Mouse (Mus musculus): ENCODE data around the gene Ackr2. TPM values are rescaled to one million over a fixed set of nuclear protein-coding genes. Genes with fewer than 3 reads are reported as not detected.

Gene Ackr2
- total and polyA plus RNA-seq, 3 experiments, result not detected

DNA sequence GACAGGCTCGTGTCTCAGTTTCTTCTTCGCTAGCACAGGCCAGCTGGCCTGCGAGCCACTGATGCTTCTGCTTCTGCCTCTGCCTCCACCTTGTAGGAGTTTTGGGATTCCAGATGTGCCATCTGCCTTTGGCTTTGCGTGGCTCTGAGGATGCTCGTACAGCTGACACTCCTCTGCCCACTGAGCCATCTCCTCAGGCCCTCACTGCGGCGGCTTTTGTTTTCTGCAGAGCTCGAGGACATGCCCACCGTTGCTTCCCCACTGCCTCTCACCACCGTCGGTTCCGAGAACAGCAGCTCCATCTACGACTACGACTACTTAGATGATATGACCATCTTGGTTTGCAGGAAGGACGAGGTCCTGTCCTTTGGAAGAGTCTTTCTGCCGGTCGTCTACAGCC lies 10.2 kb downstream of the Ackr2 start:
- Histone ChIP-seq H3K4me3 (ENCODE audit: control insufficient read depth in 1 of 2, insufficient read depth in 1 of 2, low read depth in 2 of 2, low read length in 2 of 2) (no peak overlapping the region), H3K36me3 (ENCODE audit: control insufficient read depth in 1 of 2, insufficient read depth in 2 of 2, low read length in 2 of 2) (no peaks in the 10 kb centered on the region), H3K9me3 (replicated peaks; ENCODE audit: insufficient read depth, low read length) (no peaks in the 10 kb centered on the region), H3K9ac (ENCODE audit: control insufficient read depth, low read depth, low read length, poor library complexity, severe bottlenecking) (no peak overlapping the region), H3K27ac (ENCODE audit: control insufficient read depth, low read depth, low read length) (no peak overlapping the region), H3K27me3 (ENCODE audit: control insufficient read depth in 1 of 2, insufficient read depth in 2 of 2, low read length in 2 of 2) (peaks cover 0 to 2% of the 10 kb centered on the region in 2 experiments; a peak in 2 of 4 replicates), H3K79me2 (ENCODE audit: control insufficient read depth, insufficient read depth, low read length, poor library complexity) (no peaks in the 10 kb centered on the region; the same call in 1 of the 2 replicates), H3K4me1 (ENCODE audit: control insufficient read depth in 1 of 2, insufficient read depth in 2 of 2, low read length in 2 of 2) (no peaks in the 10 kb centered on the region)
- no peak for DNase-seq (ENCODE audit: low read depth, low spot score)
- TF ChIP-seq CTCF (IDR thresholded peaks at IDR 0.05 in 2 of 3, conservative IDR thresholded peaks at IDR 0.05 in 1 of 3; ENCODE audit: control insufficient read depth in 1 of 3, insufficient read depth in 1 of 3, low read depth in 2 of 3, low read length in 3 of 3, poor library complexity in 1 of 3, severe bottlenecking in 1 of 3) (no peak), USF2 (IDR thresholded peaks at IDR 0.05; ENCODE audit: borderline replicate concordance in 1 of 2, insufficient read depth in 1 of 2, low read depth in 1 of 2, low read length in 2 of 2) (no peak), MXI1 (IDR thresholded peaks at IDR 0.05; ENCODE audit: low read depth, low read length) (no peak), ETS1 (IDR thresholded peaks at IDR 0.05; ENCODE audit: low read depth, low read length) (no peak)

DNA sequence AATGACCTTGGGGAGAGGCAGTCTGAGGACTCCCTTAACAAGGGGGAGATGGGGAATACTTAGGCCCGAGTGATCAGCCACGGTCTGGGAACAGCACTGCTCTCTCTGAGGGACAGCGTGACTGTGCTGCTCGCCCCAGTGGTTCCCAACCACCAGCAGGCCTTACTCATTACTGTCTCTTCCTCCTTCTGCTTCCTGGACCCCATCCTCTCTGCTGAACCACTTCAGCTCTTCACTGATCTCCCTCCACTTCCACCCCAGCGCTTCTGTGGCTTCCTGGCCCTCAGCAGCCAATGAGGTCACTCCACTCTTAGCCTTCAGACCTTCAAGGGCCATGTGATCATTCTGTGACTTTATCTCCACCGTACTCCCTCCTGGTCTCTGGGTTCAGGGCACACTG lies 11.5 kb downstream of the Ackr2 start:
- Histone ChIP-seq H3K79me2 (ENCODE audit: control insufficient read depth, insufficient read depth, low read length, poor library complexity) (no peaks in the 10 kb centered on the region), H3K27me3 (ENCODE audit: control insufficient read depth in 1 of 2, insufficient read depth in 2 of 2, low read length in 2 of 2) (no peaks in the 10 kb centered on the region; a peak in 1 of 4 replicates), H3K9me3 (replicated peaks; ENCODE audit: insufficient read depth, low read length) (no peaks in the 10 kb centered on the region), H3K27ac (ENCODE audit: control insufficient read depth, low read depth, low read length) (no peak overlapping the region), H3K4me3 (ENCODE audit: control insufficient read depth in 1 of 2, insufficient read depth in 1 of 2, low read depth in 2 of 2, low read length in 2 of 2) (no peak overlapping the region), H3K9ac (ENCODE audit: control insufficient read depth, low read depth, low read length, poor library complexity, severe bottlenecking) (no peak overlapping the region), H3K4me1 (ENCODE audit: control insufficient read depth in 1 of 2, insufficient read depth in 2 of 2, low read length in 2 of 2) (no peaks in the 10 kb centered on the region), H3K36me3 (ENCODE audit: control insufficient read depth in 1 of 2, insufficient read depth in 2 of 2, low read length in 2 of 2) (no peaks in the 10 kb centered on the region)
- no peak for DNase-seq (ENCODE audit: low read depth, low spot score)
- TF ChIP-seq USF2 (IDR thresholded peaks at IDR 0.05; ENCODE audit: borderline replicate concordance in 1 of 2, insufficient read depth in 1 of 2, low read depth in 1 of 2, low read length in 2 of 2), result no peak
- no peak for TF ChIP-seq BHLHE40 (IDR thresholded peaks at IDR 0.05; ENCODE audit: borderline replicate concordance, low read depth, low read length)

DNA sequence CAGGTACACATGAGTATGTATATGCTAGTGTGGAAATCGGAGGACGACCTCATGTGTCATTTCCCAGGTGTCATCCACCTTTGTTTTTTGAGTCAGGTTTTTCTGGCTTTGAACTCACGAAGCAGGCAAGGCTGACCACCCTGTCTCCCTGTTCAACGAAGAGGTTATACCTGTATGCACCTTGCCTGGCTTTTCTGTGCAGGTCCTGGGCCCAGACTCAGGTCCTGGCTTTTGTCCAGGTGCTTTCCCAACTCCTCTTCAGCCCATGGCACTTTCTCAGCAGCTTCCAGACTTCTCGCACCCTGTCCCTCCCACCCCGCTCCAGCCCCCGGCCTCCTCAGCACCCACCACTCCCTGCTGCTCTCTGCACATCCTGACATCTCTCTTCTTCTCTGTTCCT lies 13.0 kb downstream of the Ackr2 start:
- no peaks in the 10 kb centered on the region for H3K79me2 ChIP-seq (ENCODE audit: control insufficient read depth, insufficient read depth, low read length, poor library complexity)
- no peaks in the 10 kb centered on the region for H3K36me3 ChIP-seq (ENCODE audit: control insufficient read depth in 1 of 2, insufficient read depth in 2 of 2, low read length in 2 of 2)
- DNase-seq (ENCODE audit: low read depth, low spot score), result no peak
- no peak overlapping the region for H3K27ac ChIP-seq (ENCODE audit: control insufficient read depth, low read depth, low read length)
- H3K9me3 ChIP-seq (replicated peaks; ENCODE audit: insufficient read depth, low read length), result no peaks in the 10 kb centered on the region
- H3K9ac ChIP-seq (ENCODE audit: control insufficient read depth, low read depth, low read length, poor library complexity, severe bottlenecking), result no peak overlapping the region
- TF ChIP-seq MYC (IDR thresholded peaks at IDR 0.05; ENCODE audit: low read depth, low read length), result no peak
- no peak for TF ChIP-seq POLR2AphosphoS5 (IDR thresholded peaks at IDR 0.05; ENCODE audit: borderline replicate concordance, low read depth, low read length)
- no peak for TF ChIP-seq ZKSCAN1 (IDR thresholded peaks at IDR 0.05; ENCODE audit: low read depth, low read length)
- TF ChIP-seq HCFC1 (IDR thresholded peaks at IDR 0.05; ENCODE audit: low read depth, low read length), result no peak
- TF ChIP-seq UBTF (IDR thresholded peaks at IDR 0.05; ENCODE audit: borderline replicate concordance, insufficient read depth, low read depth, low read length), result no peak
- no peak for TF ChIP-seq MAFK (IDR thresholded peaks at IDR 0.05; ENCODE audit: borderline replicate concordance, low read depth, low read length)
- no peak for TF ChIP-seq TAL1 (IDR thresholded peaks at IDR 0.05; ENCODE audit: low read length)
- TF ChIP-seq RAD21 (IDR thresholded peaks at IDR 0.05; ENCODE audit: low read depth, low read length), result no peak
- TF ChIP-seq SIN3A (IDR thresholded peaks at IDR 0.05; ENCODE audit: low read length), result no peak
- no peak for TF ChIP-seq USF2 (IDR thresholded peaks at IDR 0.05; ENCODE audit: borderline replicate concordance in 1 of 2, insufficient read depth in 1 of 2, low read depth in 1 of 2, low read length in 2 of 2)
- no peak for TF ChIP-seq SMC3 (IDR thresholded peaks at IDR 0.05; ENCODE audit: low read depth, low read length)
- TF ChIP-seq E2F4 (IDR thresholded peaks at IDR 0.05; ENCODE audit: borderline replicate concordance, low read depth, low read length), result no peak
- TF ChIP-seq RCOR1 (IDR thresholded peaks at IDR 0.05; ENCODE audit: low read depth, low read length), result no peak
- TF ChIP-seq TBP (IDR thresholded peaks at IDR 0.05; ENCODE audit: low read depth, low read length), result no peak
- TF ChIP-seq KAT2A (conservative IDR thresholded peaks at IDR 0.05; ENCODE audit: low read depth, low read length), result no peak
- H3K4me1 ChIP-seq (ENCODE audit: control insufficient read depth in 1 of 2, insufficient read depth in 2 of 2, low read length in 2 of 2), result no peaks in the 10 kb centered on the region
- H3K4me3 ChIP-seq (ENCODE audit: control insufficient read depth in 1 of 2, insufficient read depth in 1 of 2, low read depth in 2 of 2, low read length in 2 of 2), result no peak overlapping the region
- H3K27me3 ChIP-seq (ENCODE audit: control insufficient read depth in 1 of 2, insufficient read depth in 2 of 2, low read length in 2 of 2), result no peaks in the 10 kb centered on the region; a peak in 1 of 4 replicates

All from MEL (cell line).